Mouse (Mus musculus) embryonic facial prominence, embryonic 12.5 days (tissue): Measurements from ENCODE around the gene Esrrg. TPM values are rescaled to one million over a fixed set of nuclear protein-coding genes. Genes with fewer than 3 reads are reported as not detected.

Experiments used
- ATAC-seq: fragments of 200-750 bp; cut with Nextera tagmentation; 2 replicates; pipeline ENCODE4 v1.8.0; 2017; ENCODE audit not compliant: insufficient number of reproducible peaks, insufficient read depth, low FRiP score, low TSS enrichment
- H3K27ac ChIP-seq: fragments of 300-500 bp; sonication (generic); 2 replicates; pipeline ENCODE4 v1.5.1; 2016; ENCODE audit warnings: mild to moderate bottlenecking
- H3K27me3 ChIP-seq: fragments of 300-500 bp; sonication (generic); 2 replicates; pipeline ENCODE4 v1.6.1; 2016; ENCODE audit warnings: mild to moderate bottlenecking, moderate library complexity
- H3K36me3 ChIP-seq: fragments of 300-500 bp; sonication (generic); 2 replicates; pipeline ENCODE4 v1.6.1; 2016; ENCODE audit warnings: mild to moderate bottlenecking
- H3K4me1 ChIP-seq: fragments of 300-500 bp; sonication (generic); 2 replicates; pipeline ENCODE4 v1.6.1; 2016
- H3K4me2 ChIP-seq: fragments of 300-500 bp; sonication (generic); replicated peaks from 2 replicates; pipeline ENCODE4 v1.6.1; 2016; ENCODE audit warnings: mild to moderate bottlenecking, moderate library complexity
- H3K4me3 ChIP-seq: fragments of 300-500 bp; sonication (generic); 2 replicates; pipeline ENCODE4 v1.5.1; 2016; ENCODE audit warnings: mild to moderate bottlenecking
- H3K9ac ChIP-seq: fragments of 300-500 bp; sonication (generic); 2 replicates; pipeline ENCODE4 v1.6.1; 2016; ENCODE audit warnings: mild to moderate bottlenecking, moderate library complexity
- H3K9me3 ChIP-seq: fragments of 300-500 bp; sonication (generic); 2 replicates; pipeline ENCODE4 v1.6.1; 2016; ENCODE audit warnings: mild to moderate bottlenecking, moderate library complexity
- WGBS: fragments of 180-500 bp; shearing (Covaris S2); methylation state at CpG from one replicate; pipeline ENCODE4 v1.1.7; 2016; 5-methylcytosine and 5-hydroxymethylcytosine counted together
- polyA plus RNA-seq: library from polyadenylated mRNA; unstranded; fragments of >200 nt; fragmentation: Nextera tagmentation; extraction: Ambion mirVana; gene quantifications from 2 replicates; pipeline ENCODE4 v1.2.1, GENCODE M21; 2016

Esrrg gene
- polyA plus RNA-seq, 1 experiment from 2014 or later, result 2.1 TPM

DNA sequence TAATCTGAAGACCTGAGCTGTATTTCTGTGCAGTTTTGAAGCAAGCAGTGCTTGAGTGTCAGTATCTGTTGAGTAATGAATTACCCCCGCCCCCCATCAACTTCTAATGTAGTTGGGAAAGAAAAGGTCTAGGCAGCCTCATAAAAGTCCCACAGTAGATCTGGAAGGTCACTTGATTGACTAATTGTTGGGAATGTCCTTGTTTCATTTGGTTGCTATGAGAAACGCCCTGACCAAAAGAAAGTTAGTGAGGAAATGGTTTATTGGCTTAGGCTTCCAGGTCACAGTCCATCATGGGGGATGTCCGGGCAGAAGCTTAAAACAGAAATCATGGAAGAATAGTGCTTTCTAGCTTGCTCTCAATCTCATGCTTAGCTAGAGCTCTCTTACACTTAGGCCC lies 287.7 kb downstream of the Esrrg start:
- Histone ChIP-seq H3K9me3 (no peaks in the 10 kb centered on the region), H3K4me3 (no peak overlapping the region), H3K27me3 (no peaks in the 10 kb centered on the region), H3K4me1 (peaks cover 9% of the 10 kb centered on the region; the same call in 1 of the 2 replicates), H3K27ac (no peak overlapping the region), H3K9ac (no peak overlapping the region), H3K36me3 (no peaks in the 10 kb centered on the region), H3K4me2 (no peak overlapping the region)
- no peak for ATAC-seq
- 85% methylated on average over 3 of the region's 3 CpGs for WGBS

- Histone ChIP-seq H3K9ac (no peak overlapping the region), H3K4me1 (peaks cover 9% of the 10 kb centered on the region; the same call in 1 of the 2 replicates), H3K9me3 (no peaks in the 10 kb centered on the region), H3K36me3 (no peaks in the 10 kb centered on the region), H3K4me3 (no peak overlapping the region), H3K4me2 (no peak overlapping the region), H3K27me3 (no peaks in the 10 kb centered on the region), H3K27ac (no peak overlapping the region)
- no peak for ATAC-seq
- 93% methylated on average over 7 of the region's 7 CpGs for WGBS
Observed at GRCm38 (mm10) chr1:187896910-187897309, 288.3 kb downstream of the Esrrg start.

- Histone ChIP-seq H3K4me1 (peaks cover 9% of the 10 kb centered on the region; the same call in 1 of the 2 replicates), H3K9ac (no peak overlapping the region), H3K9me3 (no peaks in the 10 kb centered on the region), H3K36me3 (no peaks in the 10 kb centered on the region), H3K27me3 (no peaks in the 10 kb centered on the region), H3K4me3 (no peak overlapping the region), H3K4me2 (no peak overlapping the region), H3K27ac (no peak overlapping the region)
- ATAC-seq, result no peak
- 63% methylated on average over 4 of the region's 4 CpGs for WGBS
Observed at GRCm38 (mm10) chr1:187899541-187899940, 290.9 kb downstream of the Esrrg start.

DNA sequence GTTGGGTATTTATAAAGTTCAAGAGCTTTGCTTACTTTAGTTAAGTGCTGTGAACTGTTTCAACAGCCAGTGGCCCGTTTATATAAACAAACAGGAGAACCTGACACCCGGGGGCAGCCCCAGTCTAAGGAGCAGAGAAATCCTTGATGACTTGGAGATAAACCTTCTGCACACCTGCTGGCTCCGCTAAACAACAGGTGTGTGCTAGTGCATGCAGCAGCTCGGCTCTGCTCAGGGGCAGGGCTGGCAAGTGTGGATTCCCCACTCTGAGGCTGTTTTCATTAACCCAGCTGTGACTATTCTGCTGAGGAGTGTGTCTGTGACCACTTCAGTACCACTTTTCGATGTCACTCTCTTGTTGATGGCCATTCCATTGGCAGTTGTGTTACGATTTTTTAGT lies 292.2 kb downstream of the Esrrg start:
- Histone ChIP-seq H3K27me3 (no peaks in the 10 kb centered on the region), H3K4me2 (no peak overlapping the region), H3K9me3 (no peaks in the 10 kb centered on the region), H3K36me3 (no peaks in the 10 kb centered on the region), H3K27ac (no peak overlapping the region), H3K4me3 (no peak overlapping the region), H3K9ac (no peak overlapping the region), H3K4me1 (peaks cover 9% of the 10 kb centered on the region; the same call in 1 of the 2 replicates)
- no peak for ATAC-seq
- WGBS, result 45% methylated on average over 6 of the region's 6 CpGs

GRCm38 (mm10) chr1:187902176-187902575 lies 293.6 kb downstream of the Esrrg start:
- no peak for ATAC-seq
- Histone ChIP-seq H3K27ac (no peak overlapping the region), H3K4me2 (no peak overlapping the region), H3K4me3 (no peak overlapping the region), H3K4me1 (peaks cover 9% of the 10 kb centered on the region; the same call in 1 of the 2 replicates), H3K27me3 (no peaks in the 10 kb centered on the region), H3K9ac (no peak overlapping the region), H3K36me3 (no peaks in the 10 kb centered on the region), H3K9me3 (no peaks in the 10 kb centered on the region)
- WGBS, result 50% methylated on average over 3 of the region's 3 CpGs

DNA sequence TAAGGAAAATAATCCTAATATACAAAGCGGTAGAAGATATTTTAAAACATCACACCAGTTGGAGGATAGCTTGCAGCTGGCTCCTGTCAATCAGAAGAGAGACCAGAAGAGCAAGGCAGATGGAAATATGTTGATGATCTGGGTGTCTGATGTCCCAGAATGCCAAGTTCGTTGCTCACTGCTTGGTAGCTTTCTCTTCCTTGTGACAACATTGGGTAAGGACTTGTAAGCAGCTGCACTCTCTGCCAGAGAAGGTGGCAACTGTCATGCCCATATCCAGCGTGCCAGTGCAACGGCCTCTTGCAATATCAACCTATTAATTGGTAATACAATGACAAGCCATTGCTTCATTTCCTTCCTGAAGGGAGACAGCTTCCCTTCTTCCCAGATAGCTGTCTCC lies 296.1 kb downstream of the Esrrg start:
- peaks cover 16% of the 10 kb centered on the region for H3K4me1 ChIP-seq
- H3K27ac ChIP-seq, result no peak overlapping the region
- no peak overlapping the region for H3K4me2 ChIP-seq
- no peaks in the 10 kb centered on the region for H3K27me3 ChIP-seq
- no peak overlapping the region for H3K9ac ChIP-seq
- H3K4me3 ChIP-seq, result no peak overlapping the region
- no peaks in the 10 kb centered on the region for H3K9me3 ChIP-seq
- no peak for ATAC-seq
- no peaks in the 10 kb centered on the region for H3K36me3 ChIP-seq
- whole genome bisulfite sequencing, result 79% methylated on average over 4 of the region's 4 CpGs

GRCm38 (mm10) chr1:187907407-187907806 lies 298.8 kb downstream of the Esrrg start:
- Histone ChIP-seq H3K4me3 (no peak overlapping the region), H3K36me3 (no peaks in the 10 kb centered on the region), H3K4me1 (peaks cover 11% of the 10 kb centered on the region), H3K9ac (no peak overlapping the region), H3K4me2 (no peak overlapping the region), H3K27ac (no peak overlapping the region), H3K9me3 (no peaks in the 10 kb centered on the region), H3K27me3 (no peaks in the 10 kb centered on the region)
- WGBS, result 56% methylated on average over 7 of the region's 7 CpGs
- ATAC-seq, result no peak

- H3K27ac ChIP-seq, result no peak overlapping the region
- H3K27me3 ChIP-seq, result no peaks in the 10 kb centered on the region
- ATAC-seq, result peak; percentile 79; the same call in 1 of the 2 replicates
- H3K9ac ChIP-seq, result no peak overlapping the region
- H3K4me3 ChIP-seq, result no peak overlapping the region
- peaks cover 11% of the 10 kb centered on the region for H3K4me1 ChIP-seq
- no peaks in the 10 kb centered on the region for H3K9me3 ChIP-seq
- H3K36me3 ChIP-seq, result no peaks in the 10 kb centered on the region
- no peak overlapping the region for H3K4me2 ChIP-seq
- 5% methylated on average over 3 of the region's 3 CpGs for WGBS
Observed at GRCm38 (mm10) chr1:187907871-187908270, 299.3 kb downstream of the Esrrg start.

DNA sequence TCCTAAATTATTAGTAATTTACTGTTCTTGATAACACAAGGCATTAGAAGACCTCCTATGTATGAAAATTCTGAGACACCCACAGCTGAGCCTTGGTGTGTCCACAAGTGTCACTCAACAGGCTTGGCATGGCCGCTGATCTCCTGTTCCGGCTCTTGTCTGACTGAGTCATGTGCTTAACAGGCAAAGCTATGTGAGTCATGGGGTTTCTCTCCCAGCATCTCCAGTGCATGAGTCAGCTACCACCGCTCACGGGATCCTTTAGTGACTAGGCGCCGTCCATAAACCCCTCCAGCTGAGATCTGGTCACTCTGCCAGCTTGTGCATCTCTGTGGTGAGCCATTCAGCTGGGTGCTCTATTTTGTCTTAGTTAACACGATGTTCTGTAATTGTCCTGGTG lies 302.1 kb downstream of the Esrrg start:
- Histone ChIP-seq H3K4me3 (no peak overlapping the region), H3K4me2 (no peak overlapping the region), H3K9ac (no peak overlapping the region), H3K36me3 (no peaks in the 10 kb centered on the region), H3K4me1 (peaks cover 11% of the 10 kb centered on the region), H3K9me3 (no peaks in the 10 kb centered on the region), H3K27me3 (no peaks in the 10 kb centered on the region), H3K27ac (no peak overlapping the region)
- no peak for ATAC-seq
- WGBS, result 90% methylated on average over 7 of the region's 7 CpGs

GRCm38 (mm10) chr1:187911201-187911600 lies 302.6 kb downstream of the Esrrg start:
- H3K9me3 ChIP-seq, result no peaks in the 10 kb centered on the region
- ATAC-seq, result no peak
- H3K27me3 ChIP-seq, result no peaks in the 10 kb centered on the region
- H3K4me1 ChIP-seq, result peaks cover 11% of the 10 kb centered on the region
- H3K9ac ChIP-seq, result no peak overlapping the region
- no peaks in the 10 kb centered on the region for H3K36me3 ChIP-seq
- H3K4me2 ChIP-seq, result no peak overlapping the region
- WGBS, result 79% methylated on average over 6 of the region's 6 CpGs
- H3K27ac ChIP-seq, result no peak overlapping the region
- H3K4me3 ChIP-seq, result no peak overlapping the region

GRCm38 (mm10) chr1:187918303-187918702 lies 309.7 kb downstream of the Esrrg start:
- Histone ChIP-seq H3K4me1 (no peaks in the 10 kb centered on the region), H3K4me3 (no peak overlapping the region), H3K27ac (no peak overlapping the region), H3K9ac (no peak overlapping the region), H3K4me2 (no peak overlapping the region), H3K36me3 (no peaks in the 10 kb centered on the region), H3K9me3 (no peaks in the 10 kb centered on the region), H3K27me3 (no peaks in the 10 kb centered on the region)
- 52% methylated on average over 6 of the region's 6 CpGs for WGBS
- no peak for ATAC-seq

- Histone ChIP-seq H3K27ac (no peak overlapping the region), H3K4me3 (no peak overlapping the region), H3K27me3 (no peaks in the 10 kb centered on the region), H3K9ac (no peak overlapping the region), H3K4me2 (no peak overlapping the region), H3K9me3 (no peaks in the 10 kb centered on the region), H3K36me3 (no peaks in the 10 kb centered on the region), H3K4me1 (no peaks in the 10 kb centered on the region)
- 84% methylated on average over 4 of the region's 4 CpGs for WGBS
- ATAC-seq, result no peak
Observed at GRCm38 (mm10) chr1:187918939-187919338, 310.3 kb downstream of the Esrrg start.
